Mouse (Mus musculus) liver, adult (tissue): ENCODE measurements around the gene Slc2a8.

Source experiments
- GATA4 ChIP-seq: IDR thresholded peaks from 2 replicates; pipeline ENCODE4 v1.6.1; 2014; ENCODE audit warnings: mild to moderate bottlenecking, low read length; ENCODE audit not compliant: insufficient replicate concordance

Gene Slc2a8

DNA sequence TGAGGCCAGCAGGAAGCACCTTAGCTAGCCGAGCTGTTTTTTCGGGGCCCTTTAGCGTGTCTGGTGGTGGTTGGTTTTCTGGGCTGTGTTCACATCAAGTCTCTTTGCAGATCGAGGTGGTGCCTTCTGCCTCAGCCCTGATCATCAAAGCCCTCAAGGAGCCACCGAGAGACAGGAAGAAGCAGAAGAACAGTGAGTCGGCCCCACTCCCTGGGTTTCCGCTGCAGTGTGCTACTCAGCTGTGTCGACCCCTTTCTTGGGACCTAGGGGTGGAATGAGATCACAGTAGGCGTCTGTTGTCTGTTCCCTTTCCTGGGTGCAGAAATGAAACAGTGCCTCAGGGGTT lies 19.0 kb downstream of the Slc2a8 start:
- no peak for TF ChIP-seq GATA4

DNA sequence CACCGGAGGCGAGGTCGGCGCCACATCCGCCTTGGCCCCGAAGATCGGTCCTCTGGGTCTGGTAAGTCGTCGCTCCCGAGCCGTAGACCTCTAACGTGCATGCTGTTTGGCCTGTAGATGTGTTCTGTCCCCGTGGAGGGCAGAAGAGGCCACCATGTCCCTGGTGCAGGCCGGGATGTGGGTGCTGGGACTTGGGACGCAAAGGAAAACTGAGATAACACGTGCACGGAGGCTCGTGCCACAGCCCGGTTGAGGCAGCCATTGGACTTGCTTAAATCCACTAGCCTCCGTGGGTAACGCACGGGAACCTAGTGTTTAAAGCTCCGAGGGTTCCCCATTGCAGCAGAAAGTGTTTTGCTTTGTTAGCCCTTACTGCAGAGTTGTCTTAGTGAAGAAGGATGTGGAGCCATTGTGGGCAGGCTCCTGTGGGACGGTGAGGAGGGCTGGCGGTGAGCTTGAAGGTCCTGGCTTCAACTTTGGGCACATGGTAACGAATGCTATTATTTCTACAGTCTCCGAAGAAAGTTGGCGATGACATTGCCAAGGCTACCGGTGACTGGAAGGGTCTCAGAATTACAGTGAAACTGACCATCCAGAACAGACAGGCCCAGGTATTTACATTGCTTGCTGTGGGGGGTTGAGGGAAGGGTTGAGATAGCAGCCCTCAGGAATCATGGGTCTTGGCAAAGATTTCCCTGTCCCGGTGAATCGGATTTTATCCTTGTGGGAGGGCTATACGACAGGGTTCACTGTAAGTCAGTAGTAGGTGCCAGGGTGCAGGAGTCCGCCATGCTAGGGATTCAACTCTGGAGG lies 19.6 kb downstream of the Slc2a8 start:
- no peak for TF ChIP-seq GATA4

DNA sequence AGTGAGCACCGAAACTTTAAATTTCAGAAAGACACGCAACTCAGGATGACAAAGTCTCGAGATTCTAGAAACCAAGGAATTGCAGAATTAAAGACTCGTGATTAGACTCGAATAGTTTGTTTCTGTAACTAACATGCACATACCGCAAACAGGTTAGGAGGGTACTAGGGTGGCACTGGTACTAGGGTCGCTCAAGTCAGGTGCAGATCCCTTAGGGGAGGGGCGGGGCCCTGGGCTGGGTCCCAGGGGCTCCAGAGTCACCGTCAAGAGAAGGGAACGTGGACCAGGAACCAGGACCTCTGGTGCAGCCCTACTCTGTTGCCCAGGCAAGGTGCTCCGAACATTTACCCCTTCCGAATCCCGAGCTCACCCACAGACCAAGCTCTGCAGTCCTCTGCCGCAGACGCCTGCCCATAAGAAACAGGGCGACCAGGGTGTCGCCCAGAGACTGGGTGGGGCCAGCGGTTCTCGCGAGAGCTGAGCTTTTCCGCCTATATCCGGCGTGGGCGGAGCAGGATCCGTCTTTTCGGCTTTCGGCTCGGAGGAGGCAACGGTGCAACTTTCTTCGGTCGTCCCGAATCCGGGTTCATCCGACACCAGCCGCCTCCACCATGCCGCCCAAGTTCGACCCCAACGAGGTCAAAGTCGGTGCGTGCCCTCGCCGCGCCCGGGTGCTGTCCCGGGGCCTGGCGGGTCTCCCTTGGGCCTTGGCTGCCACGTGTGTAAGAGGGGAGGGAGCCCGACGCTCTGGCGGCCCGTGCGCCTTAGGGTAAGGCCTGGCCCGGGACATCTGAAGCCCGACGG lies 20.5 kb downstream of the Slc2a8 start, which contains the start of the genes Rpl12 and Lrsam1:
Gene Rpl12 (plus strand): TSS at position 368 of the 804 bp plus-strand sequence.
Gene Lrsam1 (minus strand): TSS at position 423 of the 804 bp plus-strand sequence.
- TF ChIP-seq GATA4 = no peak

DNA sequence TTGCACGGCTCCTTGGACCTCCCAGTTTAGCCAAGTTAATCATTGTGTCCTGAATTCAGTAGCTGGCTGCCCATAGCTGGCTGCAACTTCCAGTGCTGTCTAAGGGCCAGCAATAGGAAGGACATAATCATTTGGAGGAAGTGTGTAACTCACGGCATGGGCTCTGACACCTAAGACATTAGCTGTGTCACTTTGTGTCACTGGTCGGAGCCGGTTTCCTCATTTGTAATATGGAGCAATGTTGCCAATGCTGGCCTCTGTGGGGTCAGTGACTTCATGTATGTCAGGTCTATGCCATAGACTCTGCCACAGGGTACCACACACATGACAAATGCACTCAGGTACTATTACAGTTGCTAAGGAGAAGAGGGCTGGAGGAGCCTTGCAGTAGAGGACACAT lies 21.6 kb downstream of the Slc2a8 start:
- TF ChIP-seq GATA4 = no peak

DNA sequence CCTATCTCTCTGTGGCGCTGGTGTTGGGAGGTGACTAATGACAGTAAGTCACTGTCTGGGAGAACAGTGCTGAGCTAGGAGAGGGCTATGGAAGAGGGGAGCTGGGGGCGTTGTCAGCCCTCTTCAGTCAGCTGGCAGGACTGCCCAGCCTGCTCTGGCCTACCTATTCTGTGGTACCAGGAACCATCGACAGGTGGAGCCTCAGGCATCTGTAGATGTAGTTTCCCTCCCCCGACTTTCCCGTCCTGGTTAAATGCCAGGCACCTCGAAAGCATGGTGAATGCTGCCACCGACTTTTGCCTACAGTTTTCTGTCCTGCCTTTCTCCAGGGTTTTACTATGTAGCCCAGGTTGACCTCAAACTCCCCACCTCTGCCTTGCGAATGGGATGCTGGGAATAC lies 24.5 kb downstream of the Slc2a8 start:
- TF ChIP-seq GATA4 = no peak

DNA sequence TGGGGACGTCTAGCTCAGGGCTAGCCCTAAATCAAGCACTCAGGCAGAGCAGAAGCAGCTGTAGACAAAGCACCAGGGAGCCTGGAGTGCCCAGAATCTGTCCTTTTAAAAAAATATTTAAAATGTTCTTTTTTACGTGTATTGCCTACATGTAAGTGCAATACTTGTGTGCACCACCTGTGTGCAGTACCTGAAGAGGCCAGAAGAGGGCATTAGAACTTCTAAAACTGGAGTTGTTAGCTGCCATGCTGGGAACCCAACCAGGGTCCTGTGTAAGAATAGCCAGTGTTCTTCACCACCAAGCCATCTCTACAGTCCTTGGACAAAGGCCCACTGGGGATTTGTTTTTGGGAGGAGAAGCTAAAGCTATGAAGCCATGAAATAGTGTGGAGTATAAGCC lies 27.3 kb downstream of the Slc2a8 start:
- no peak for TF ChIP-seq GATA4

DNA sequence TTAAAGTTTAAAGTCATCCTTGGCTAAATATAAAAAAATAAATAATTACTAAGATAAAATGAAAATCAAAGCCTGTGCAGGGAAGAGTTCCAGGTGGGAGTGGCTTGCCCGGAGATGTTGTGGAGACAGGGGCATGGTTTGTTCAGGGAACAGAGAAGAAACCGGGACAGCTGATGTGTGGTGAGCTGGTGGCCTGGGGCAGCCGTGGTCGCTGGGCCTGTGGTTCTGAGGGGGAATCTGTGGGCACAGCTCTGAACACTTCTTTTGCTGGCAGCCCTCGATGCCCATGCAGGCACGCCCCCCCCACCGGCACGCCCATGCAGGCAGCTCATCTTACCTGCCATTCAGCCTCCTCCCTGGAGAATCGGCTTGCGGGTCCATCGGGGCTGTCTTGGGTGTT lies 34.4 kb downstream of the Slc2a8 start:
- no peak for TF ChIP-seq GATA4

DNA sequence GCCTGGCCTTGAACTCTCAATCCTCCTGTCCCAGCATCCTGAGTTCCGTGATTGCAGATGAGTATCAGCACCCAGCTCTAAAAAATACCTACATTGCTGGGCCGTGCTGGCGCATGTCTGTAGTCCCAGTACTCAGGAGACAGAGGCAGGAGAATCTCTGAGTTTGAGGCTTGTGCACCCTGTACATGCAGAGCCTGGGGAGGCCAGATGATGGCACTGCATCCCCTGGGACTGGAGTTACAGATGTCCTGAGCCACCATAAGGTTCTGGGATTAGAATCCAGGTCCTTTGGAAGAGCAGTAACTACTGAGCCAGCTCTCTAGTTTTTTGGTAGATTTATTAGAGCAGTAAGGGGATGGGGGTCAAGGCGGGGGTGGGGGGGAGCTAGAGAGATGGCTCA lies 41.4 kb downstream of the Slc2a8 start:
- TF ChIP-seq GATA4 = no peak

DNA sequence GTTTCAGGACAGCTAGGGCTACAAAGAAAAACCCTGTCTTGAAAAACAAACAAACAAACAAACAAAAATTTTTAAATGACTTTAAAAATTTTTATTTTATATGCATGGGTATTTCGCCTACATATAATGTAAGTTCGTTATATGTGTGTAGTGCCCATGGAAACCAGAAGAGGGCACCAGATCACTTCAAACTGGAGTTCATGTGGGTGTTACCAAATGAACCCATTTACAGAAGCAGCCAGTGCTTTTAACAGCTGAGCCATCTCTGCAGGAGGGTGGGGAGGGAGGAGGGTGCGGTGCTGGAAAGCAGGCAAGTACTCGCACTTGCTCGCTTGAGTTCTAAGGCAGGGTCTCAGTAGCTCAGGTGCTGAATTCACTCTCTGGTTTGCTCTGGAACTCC lies 42.5 kb downstream of the Slc2a8 start:
- no peak for TF ChIP-seq GATA4

DNA sequence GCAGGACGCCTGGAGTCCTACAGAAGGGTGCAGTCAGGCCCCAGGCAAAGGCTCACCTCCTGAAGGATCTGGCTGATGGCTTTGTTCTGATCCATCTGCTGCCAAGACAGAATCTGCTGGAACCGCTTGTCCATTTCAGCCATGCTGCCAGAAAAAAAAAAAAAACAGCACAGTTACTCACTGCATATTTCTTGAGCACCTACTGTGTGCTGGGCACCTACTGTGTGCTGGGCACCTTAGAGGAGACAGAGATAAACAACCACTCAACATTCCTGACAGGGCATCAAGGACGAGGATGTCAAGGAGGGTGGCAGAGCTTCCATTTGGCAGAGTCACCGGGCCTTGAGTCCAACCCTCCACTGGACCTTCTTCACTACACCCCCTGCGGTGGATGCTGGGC lies 43.1 kb downstream of the Slc2a8 start:
- TF ChIP-seq GATA4 = no peak

DNA sequence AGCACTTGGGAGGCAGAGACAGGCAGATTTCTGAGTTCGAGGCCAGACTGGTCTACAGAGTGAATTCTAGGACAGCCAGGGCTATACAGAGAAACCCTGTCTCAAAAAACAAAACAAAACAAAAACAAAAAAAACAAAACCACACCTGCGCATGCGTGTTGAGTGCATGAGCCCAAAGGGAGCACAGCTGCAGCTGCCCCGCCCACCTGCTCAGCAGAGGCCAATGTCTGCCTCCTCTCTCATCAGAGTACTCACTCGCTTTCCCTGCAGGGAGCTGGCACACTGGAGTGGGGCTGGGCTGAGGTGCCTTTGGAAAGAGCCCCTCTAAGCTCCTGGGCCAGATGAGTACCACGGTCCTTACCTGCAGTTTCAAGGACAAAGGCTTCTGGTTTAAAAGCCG lies 50.2 kb downstream of the Slc2a8 start:
- TF ChIP-seq GATA4 = no peak

DNA sequence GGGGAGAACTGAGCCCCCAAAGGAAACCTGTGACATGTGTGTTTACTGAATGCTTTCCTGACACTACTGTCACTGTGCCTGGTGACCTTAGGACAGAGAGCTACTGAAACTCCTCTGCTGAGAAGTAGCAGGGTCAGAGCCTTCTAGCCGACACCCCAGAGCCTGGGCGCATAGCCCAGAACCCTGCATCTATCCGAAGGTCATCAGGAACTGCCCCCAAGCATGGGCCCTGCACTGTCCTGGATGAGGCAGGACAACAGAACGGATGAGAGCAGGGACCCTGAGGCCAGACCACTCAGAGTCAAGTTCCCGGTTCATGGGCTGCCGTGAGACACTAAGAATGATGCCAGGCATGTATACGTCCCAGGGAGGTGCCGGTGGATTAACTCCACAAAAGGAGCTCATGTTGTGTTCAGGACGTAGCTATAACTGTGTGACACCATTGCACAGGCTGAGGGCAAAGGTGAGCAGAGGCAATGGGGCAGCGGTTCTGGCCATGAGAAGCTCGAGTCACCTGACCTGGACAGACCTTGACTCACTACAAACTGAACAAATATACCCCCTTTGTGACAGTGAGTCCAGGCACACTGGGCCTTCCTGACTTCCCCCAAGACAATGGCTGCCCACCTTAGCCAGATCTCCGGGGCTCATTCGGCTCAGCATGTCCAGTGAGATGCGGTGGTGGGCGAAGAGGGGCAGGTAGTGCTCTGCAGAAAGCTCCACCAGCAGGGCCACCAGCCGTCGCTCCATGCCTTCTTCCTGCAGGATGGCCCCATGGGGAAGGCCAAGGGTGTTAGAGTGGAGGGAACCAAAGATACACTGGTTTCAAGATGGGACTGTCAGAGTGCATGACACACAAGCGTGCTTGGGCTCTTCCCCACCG lies 52.7 kb downstream of the Slc2a8 start:
- no peak for TF ChIP-seq GATA4

DNA sequence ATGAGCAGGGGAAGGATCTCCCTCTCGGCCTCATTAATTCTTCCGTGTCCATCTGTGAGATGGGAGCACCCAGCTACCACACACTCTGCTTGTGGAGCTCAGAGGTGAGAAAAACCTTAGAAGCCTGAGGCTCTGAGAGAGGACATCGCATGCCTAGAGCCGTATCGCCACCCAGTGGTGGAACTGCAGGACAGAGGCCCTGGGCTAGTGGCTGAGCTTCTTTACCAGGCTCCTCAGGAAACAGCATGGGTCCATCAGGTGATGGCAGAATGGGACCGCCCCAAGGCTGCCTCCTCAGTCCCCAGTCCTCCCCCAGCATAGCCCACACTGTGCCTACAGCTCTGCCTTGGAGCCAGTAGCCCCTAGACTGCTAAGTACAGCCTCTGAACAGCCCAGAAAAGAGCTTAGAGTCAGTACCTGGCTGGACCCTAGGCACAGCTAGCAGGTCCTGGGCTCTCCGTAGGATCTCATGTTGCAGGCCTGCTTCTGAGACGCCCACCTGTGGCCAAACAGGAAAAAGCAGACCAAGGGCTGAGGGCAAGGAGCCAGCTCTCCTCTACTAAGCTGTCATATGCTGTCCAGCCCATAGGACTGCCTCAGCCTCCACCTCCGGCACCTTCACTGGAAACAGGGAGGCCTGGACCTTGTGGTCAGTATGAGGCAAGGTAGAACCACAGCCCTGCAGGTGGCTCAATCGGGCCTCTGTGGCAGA lies 53.5 kb downstream of the Slc2a8 start:
- no peak for TF ChIP-seq GATA4

DNA sequence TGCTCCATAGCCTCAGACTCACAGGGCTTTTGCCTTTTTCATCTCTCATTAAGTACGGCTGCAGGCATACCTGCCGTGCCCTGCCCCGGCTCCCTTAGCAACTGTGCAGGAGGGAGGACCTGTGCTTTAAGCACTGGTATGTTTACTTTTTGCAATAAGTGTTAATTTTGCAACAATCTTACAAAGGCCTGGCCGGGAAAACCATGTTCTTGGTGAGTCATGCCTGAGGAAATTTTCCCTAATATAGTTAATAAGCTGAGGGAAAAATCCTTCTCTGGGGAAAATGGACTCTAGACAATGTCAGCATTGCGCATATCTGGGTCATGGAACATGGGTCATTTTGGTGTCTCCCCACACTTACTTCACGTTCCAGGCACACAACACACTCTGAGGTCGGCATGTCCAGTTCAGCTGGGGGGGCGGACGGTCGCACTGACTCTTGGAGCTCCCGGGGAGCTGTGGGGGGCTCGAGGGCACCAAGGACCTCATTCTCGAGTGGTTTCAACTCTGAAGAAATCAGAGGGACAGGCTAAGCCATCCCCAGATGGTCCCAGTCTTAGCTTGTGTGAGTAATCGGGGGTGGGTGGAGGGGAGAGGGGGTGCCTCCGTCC lies 54.2 kb downstream of the Slc2a8 start:
- no peak for TF ChIP-seq GATA4
